ENCODE assay signal across 8 mouse cellular contexts in the genomic region with DNA sequence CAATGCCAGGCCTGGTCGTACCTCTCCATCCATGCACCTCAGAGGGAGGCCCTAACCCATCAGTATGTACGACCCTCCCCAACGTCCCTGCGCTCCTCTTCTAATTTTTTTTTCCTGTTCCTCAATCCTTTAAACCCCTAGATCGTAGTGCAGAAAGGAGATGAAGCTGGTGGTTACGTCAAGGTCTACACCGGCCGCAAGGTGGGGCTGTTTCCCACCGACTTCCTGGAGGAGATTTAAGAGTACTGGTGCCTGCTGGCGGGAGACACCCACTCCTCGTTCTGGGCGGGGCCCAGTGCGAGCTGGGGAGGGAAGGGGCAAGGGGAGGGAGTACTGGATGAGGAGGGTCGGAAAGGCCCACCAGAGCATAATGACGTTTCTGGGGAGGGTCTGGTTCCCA. TPM values are rescaled to one million over a fixed set of nuclear protein-coding genes. Genes with fewer than 3 reads are reported as not detected.
A peak's percentile ranks its signal among the peaks of the same experiment; 100 is the strongest.
DNase-seq lines count a peak whose midpoint lies in the region; ATAC-seq and TF ChIP-seq lines count a peak whose summit lies in the region.

No protein-coding gene starts in this region.

- peaks cover 8% of the 10 kb centered on the region; the same call in 1 of the 2 replicates for H3K27me3 ChIP-seq in forebrain, embryonic 14.5 days (replicated peaks; ENCODE audit: control insufficient read depth, insufficient read depth, low read length)
- peaks cover 33% of the 10 kb centered on the region for H3K27me3 ChIP-seq in hindbrain, embryonic 11.5 days (ENCODE audit: control insufficient read depth, insufficient read depth, low read length)
- H3K27me3 ChIP-seq in lung, postnatal 0 days (replicated peaks; ENCODE audit: insufficient read depth, low read length) = peaks cover 23% of the 10 kb centered on the region; the same call in 1 of the 2 replicates

- no peak overlapping the region; the same call in 1 of the 2 replicates for H3K9ac ChIP-seq in forebrain, embryonic 14.5 days (ENCODE audit: low read length)
- H3K9ac ChIP-seq in hindbrain, embryonic 11.5 days (ENCODE audit: low read depth, low read length) = no peak overlapping the region
- H3K9ac ChIP-seq in lung, postnatal 0 days (replicated peaks; ENCODE audit: low read depth) = no peak overlapping the region

- no peaks in the 10 kb centered on the region for H3K9me3 ChIP-seq in forebrain, embryonic 14.5 days (replicated peaks; ENCODE audit: control insufficient read depth, low read length)
- no peaks in the 10 kb centered on the region for H3K9me3 ChIP-seq in hindbrain, embryonic 11.5 days (ENCODE audit: control insufficient read depth, low read length)
- no peaks in the 10 kb centered on the region for H3K9me3 ChIP-seq in lung, postnatal 0 days (ENCODE audit: low read length)

- no peak for ATAC-seq in forebrain, embryonic 14.5 days
- ATAC-seq in hindbrain, embryonic 11.5 days (ENCODE audit: low FRiP score) = no peak
- peak; percentile 34 for ATAC-seq in lung, postnatal 0 days

- peak overlapping the region; percentile 31; the same call in 1 of the 2 replicates for H3K4me3 ChIP-seq in forebrain, embryonic 14.5 days (ENCODE audit: low read depth, low read length)
- H3K4me3 ChIP-seq in hindbrain, embryonic 11.5 days (ENCODE audit: low read depth, low read length) = 0 out of 2 replicates have a peak overlapping the region, but pooled peaks have one; percentile 2
- 0 out of 2 replicates have a peak overlapping the region, but pooled peaks have one; percentile 26 for H3K4me3 ChIP-seq in lung, postnatal 0 days (ENCODE audit: low read depth, low read length)

- peaks cover 29% of the 10 kb centered on the region for H3K4me1 ChIP-seq in forebrain, embryonic 14.5 days (ENCODE audit: control insufficient read depth, insufficient read depth, low read length)
- H3K4me1 ChIP-seq in hindbrain, embryonic 11.5 days (replicated peaks; ENCODE audit: control insufficient read depth, insufficient read depth, low read length) = peaks cover 28% of the 10 kb centered on the region
- peaks cover 8% of the 10 kb centered on the region for H3K4me1 ChIP-seq in lung, postnatal 0 days (ENCODE audit: insufficient read depth, low read depth, low read length)

- peak overlapping the region; percentile 97; the same call in 1 of the 2 replicates for H3K27ac ChIP-seq in forebrain, embryonic 14.5 days (ENCODE audit: low read depth, low read length)
- H3K27ac ChIP-seq in hindbrain, embryonic 11.5 days (ENCODE audit: low read depth, low read length) = no peak overlapping the region; the same call in 1 of the 2 replicates
- no peak overlapping the region for H3K27ac ChIP-seq in lung, postnatal 0 days (ENCODE audit: low read length)

- TF ChIP-seq EP300 in lung, postnatal 0 days (IDR thresholded peaks at IDR 0.05) = no peak

- WGBS in forebrain, embryonic 14.5 days = 2% methylated on average over 15 of the region's 15 CpGs
- 3% methylated on average over 15 of the region's 15 CpGs for WGBS in hindbrain, embryonic 11.5 days
- WGBS in lung, postnatal 0 days = 8% methylated on average over 15 of the region's 15 CpGs

- DNase-seq in ES-CJ7 (ENCODE audit: low read depth, low spot score) = peak; percentile 90
- DNase-seq in c-Kit-positive CD71-negative TER-119-negative erythroid progenitor cells, embryonic 14.5 days (ENCODE audit: low read depth) = peak; percentile 87
- DNase-seq in forebrain, embryonic 14.5 days (ENCODE audit: low spot score) = peak; percentile 84
- peak; percentile 88 for DNase-seq in hindbrain, embryonic 11.5 days (ENCODE audit: low spot score)
- DNase-seq in layer of hippocampus, postnatal 14 days (ENCODE audit: low spot score in 2 of 2) = peak; percentile 78 to 81
- DNase-seq in lung, postnatal 0 days (ENCODE audit: low spot score) = peak; percentile 84
- DNase-seq in retina, embryonic 14.5 days (ENCODE audit: low spot score) = peak; percentile 88
- DNase-seq in thymus, postnatal 4 days = peak; percentile 95

- peaks cover 6% of the 10 kb centered on the region for H3K36me3 ChIP-seq in forebrain, embryonic 14.5 days (ENCODE audit: control insufficient read depth, insufficient read depth, low read length)
- no peaks in the 10 kb centered on the region for H3K36me3 ChIP-seq in hindbrain, embryonic 11.5 days (ENCODE audit: control insufficient read depth, insufficient read depth, low read length)
- H3K36me3 ChIP-seq in lung, postnatal 0 days (ENCODE audit: insufficient read depth, low read length) = no peaks in the 10 kb centered on the region

- H3K4me2 ChIP-seq in forebrain, embryonic 14.5 days (ENCODE audit: low read length) = peak overlapping the region; percentile 67
- H3K4me2 ChIP-seq in hindbrain, embryonic 11.5 days (replicated peaks; ENCODE audit: low read depth, low read length) = peak overlapping the region; percentile 65; the same call in 1 of the 2 replicates
- H3K4me2 ChIP-seq in lung, postnatal 0 days (replicated peaks; ENCODE audit: low read depth, low read length) = peak overlapping the region; percentile 56; the same call in 1 of the 2 replicates

- TF ChIP-seq CTCF in lung, postnatal 0 days (IDR thresholded peaks at IDR 0.05) = peak; percentile 82

RNA-seq across cellular contexts. Expression of a gene that starts 6.5 kb away (rescaled TPM):
- 12.5 and 17.2 TPM in 2 replicates for polyA plus RNA-seq in forebrain, embryonic 14.5 days (2014; fragmentation: Nextera tagmentation; extraction: Ambion mirVana)
- polyA plus RNA-seq in hindbrain, embryonic 11.5 days (2014; fragmentation: Nextera tagmentation; extraction: Ambion mirVana) = 6.5 and 7.0 TPM in 2 replicates
- 1 to 10 TPM; 4.8 to 6.9 TPM for total RNA-seq in layer of hippocampus, postnatal 14 days (2021)
- 132 and 149 TPM in 2 replicates for polyA plus RNA-seq in lung, postnatal 0 days (2015; fragmentation: Nextera tagmentation; extraction: Ambion mirVana)

RNA-seq across cellular contexts. Expression of a gene that starts 6.8 kb away (rescaled TPM):
- 0.41 TPM in 1 of 2 replicates, not detected in the other for polyA plus RNA-seq in forebrain, embryonic 14.5 days (2014; fragmentation: Nextera tagmentation; extraction: Ambion mirVana)
- polyA plus RNA-seq in hindbrain, embryonic 11.5 days (2014; fragmentation: Nextera tagmentation; extraction: Ambion mirVana) = 0.36 and 0.43 TPM in 2 replicates
- total RNA-seq in layer of hippocampus, postnatal 14 days (2021) = 1 to 10 TPM; 5.0 to 6.4 TPM
- polyA plus RNA-seq in lung, postnatal 0 days (2015; fragmentation: Nextera tagmentation; extraction: Ambion mirVana) = 0.23 and 0.53 TPM in 2 replicates

RNA-seq across cellular contexts. Expression of a gene that starts 14.0 kb away (rescaled TPM):
- polyA plus RNA-seq in forebrain, embryonic 14.5 days (2014; fragmentation: Nextera tagmentation; extraction: Ambion mirVana) = 53.1 and 65.1 TPM in 2 replicates
- polyA plus RNA-seq in hindbrain, embryonic 11.5 days (2014; fragmentation: Nextera tagmentation; extraction: Ambion mirVana) = 70.3 and 70.4 TPM in 2 replicates
- 10 to 100 TPM; 33.0 to 35.5 TPM for total RNA-seq in layer of hippocampus, postnatal 14 days (2021)
- polyA plus RNA-seq in lung, postnatal 0 days (2015; fragmentation: Nextera tagmentation; extraction: Ambion mirVana) = 27.1 and 31.0 TPM in 2 replicates

RNA-seq across cellular contexts. Expression of a gene that starts 26.1 kb away (rescaled TPM):
- polyA plus RNA-seq in forebrain, embryonic 14.5 days (2014; fragmentation: Nextera tagmentation; extraction: Ambion mirVana) = 32.1 and 35.4 TPM in 2 replicates
- 54.5 and 59.8 TPM in 2 replicates for polyA plus RNA-seq in hindbrain, embryonic 11.5 days (2014; fragmentation: Nextera tagmentation; extraction: Ambion mirVana)
- total RNA-seq in layer of hippocampus, postnatal 14 days (2021) = 1 to 10 TPM; 2.7 TPM
- polyA plus RNA-seq in lung, postnatal 0 days (2015; fragmentation: Nextera tagmentation; extraction: Ambion mirVana) = 0.44 and 0.60 TPM in 2 replicates
